ENCODE assay signal across 8 mouse cellular contexts in the genomic region with DNA sequence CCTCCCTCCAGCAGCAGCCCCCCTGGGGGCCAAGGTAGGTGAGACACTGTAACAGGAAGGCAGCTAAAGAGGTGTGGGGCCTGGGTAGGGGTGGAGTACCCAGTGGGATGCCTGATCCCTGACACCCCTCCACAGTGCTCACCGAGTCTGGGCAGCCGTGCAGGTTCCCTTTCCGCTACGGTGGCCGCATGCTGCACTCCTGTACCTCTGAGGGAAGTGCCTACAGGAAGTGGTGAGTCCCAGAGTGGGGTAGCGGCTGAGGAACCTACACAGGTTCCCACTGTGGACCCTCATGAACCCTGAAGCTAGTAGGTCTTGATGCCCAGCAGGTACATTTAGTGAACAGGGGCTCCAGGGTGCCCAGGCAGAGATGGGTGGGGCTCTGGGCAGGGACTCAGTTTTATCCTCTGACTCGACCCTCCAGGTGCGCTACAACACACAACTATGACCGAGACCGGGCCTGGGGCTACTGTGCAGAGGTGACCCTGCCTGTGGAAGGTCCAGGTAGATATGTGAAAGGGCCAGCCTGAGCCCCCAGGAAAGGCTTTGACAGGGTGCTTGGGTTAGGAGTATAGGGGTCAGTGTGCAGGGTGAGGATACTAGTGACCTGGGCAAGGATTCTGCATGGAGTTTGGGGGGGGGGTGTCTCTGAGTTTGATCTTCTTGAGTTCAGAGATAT. TPM values are rescaled to one million over a fixed set of nuclear protein-coding genes. Genes with fewer than 3 reads are reported as not detected.
DNase-seq lines count a peak whose midpoint lies in the region; ATAC-seq lines count a peak whose summit lies in the region.

No protein-coding gene starts in this region.

- no peak for DNase-seq in neural tube, embryonic 10.5 days (ENCODE audit: extremely low spot score, low spot score)
- no peak for DNase-seq in midbrain, embryonic 10.5 days (ENCODE audit: low spot score)
- peak; percentile 73 for DNase-seq in thymus, postnatal 4 days
- no peak for DNase-seq in MN1 (ENCODE audit: low spot score)
- DNase-seq in cerebellum, adult 9-10 months, result no peak
- DNase-seq in urinary bladder, postnatal 36 days (ENCODE audit: low spot score in 2 of 2), result no peak

- H3K36me3 ChIP-seq in neural tube, embryonic 12.5 days, result no peaks in the 10 kb centered on the region
- H3K36me3 ChIP-seq in hindbrain, embryonic 12.5 days, result no peaks in the 10 kb centered on the region
- H3K36me3 ChIP-seq in midbrain, embryonic 10.5 days, result no peaks in the 10 kb centered on the region

- H3K27ac ChIP-seq in neural tube, embryonic 12.5 days, result no peak overlapping the region
- H3K27ac ChIP-seq in hindbrain, embryonic 12.5 days, result no peak overlapping the region
- 0 out of 2 replicates have a peak overlapping the region, but pooled peaks have one; percentile 33 for H3K27ac ChIP-seq in midbrain, embryonic 10.5 days (replicated peaks)

- 77% methylated on average over 10 of the region's 10 CpGs for WGBS in neural tube, embryonic 12.5 days
- WGBS in hindbrain, embryonic 12.5 days, result 72% methylated on average over 10 of the region's 10 CpGs
- 84% methylated on average over 10 of the region's 10 CpGs for WGBS in midbrain, embryonic 10.5 days

- no peaks in the 10 kb centered on the region for H3K27me3 ChIP-seq in neural tube, embryonic 12.5 days (replicated peaks)
- H3K27me3 ChIP-seq in hindbrain, embryonic 12.5 days, result no peaks in the 10 kb centered on the region
- H3K27me3 ChIP-seq in midbrain, embryonic 10.5 days (ENCODE audit: low read depth, poor library complexity, severe bottlenecking), result no peaks in the 10 kb centered on the region

- no peak overlapping the region for H3K4me3 ChIP-seq in neural tube, embryonic 12.5 days
- no peak overlapping the region for H3K4me3 ChIP-seq in hindbrain, embryonic 12.5 days
- H3K4me3 ChIP-seq in midbrain, embryonic 10.5 days, result no peak overlapping the region

- H3K9ac ChIP-seq in neural tube, embryonic 12.5 days, result no peak overlapping the region
- H3K9ac ChIP-seq in hindbrain, embryonic 12.5 days, result no peak overlapping the region

- no peaks in the 10 kb centered on the region for H3K4me1 ChIP-seq in neural tube, embryonic 12.5 days
- no peaks in the 10 kb centered on the region for H3K4me1 ChIP-seq in hindbrain, embryonic 12.5 days
- H3K4me1 ChIP-seq in midbrain, embryonic 10.5 days, result peaks cover 3% of the 10 kb centered on the region; the same call in 1 of the 2 replicates

- ATAC-seq in neural tube, embryonic 12.5 days (ENCODE audit: low FRiP score, low read depth), result peak; percentile 31; the same call in 1 of the 2 replicates
- peak; percentile 24; the same call in 1 of the 2 replicates for ATAC-seq in hindbrain, embryonic 12.5 days (ENCODE audit: low FRiP score)

- no peak overlapping the region for H3K4me2 ChIP-seq in neural tube, embryonic 12.5 days (replicated peaks)
- no peak overlapping the region for H3K4me2 ChIP-seq in hindbrain, embryonic 12.5 days (replicated peaks)

- no peaks in the 10 kb centered on the region for H3K9me3 ChIP-seq in neural tube, embryonic 12.5 days
- H3K9me3 ChIP-seq in hindbrain, embryonic 12.5 days (replicated peaks), result no peaks in the 10 kb centered on the region
- H3K9me3 ChIP-seq in midbrain, embryonic 10.5 days (replicated peaks), result no peaks in the 10 kb centered on the region

RNA-seq across cellular contexts. Expression of a gene that starts 1.3 kb away (rescaled TPM):
- polyA plus RNA-seq in neural tube, embryonic 12.5 days (2016; fragmentation: Nextera tagmentation; extraction: Ambion mirVana), result 0.35 and 0.46 TPM in 2 replicates
- polyA plus RNA-seq in hindbrain, embryonic 12.5 days (2016; fragmentation: Nextera tagmentation; extraction: Ambion mirVana), result 0.43 and 0.68 TPM in 2 replicates
- 0.28 and 0.53 TPM in 2 replicates for polyA plus RNA-seq in midbrain, embryonic 10.5 days (2016; fragmentation: Nextera tagmentation; extraction: Ambion mirVana)

RNA-seq across cellular contexts. Expression of a gene that starts 14.0 kb away (rescaled TPM):
- 1.5 and 1.6 TPM in 2 replicates for polyA plus RNA-seq in neural tube, embryonic 12.5 days (2016; fragmentation: Nextera tagmentation; extraction: Ambion mirVana)
- polyA plus RNA-seq in hindbrain, embryonic 12.5 days (2016; fragmentation: Nextera tagmentation; extraction: Ambion mirVana), result 1.5 and 1.7 TPM in 2 replicates
- polyA plus RNA-seq in midbrain, embryonic 10.5 days (2016; fragmentation: Nextera tagmentation; extraction: Ambion mirVana), result 0.27 and 0.42 TPM in 2 replicates
